Mouse (Mus musculus): ENCODE measurements around the gene Tex9. TPM values are rescaled to one million over a fixed set of nuclear protein-coding genes. Genes with fewer than 3 reads are reported as not detected.

Tex9 gene
- total RNA-seq (2021) (1 to 10 TPM; 1.3 to 1.9 TPM), polyA plus RNA-seq (2012; rRNA removed) (1.2 and 2.1 TPM in 2 replicates)
- long read RNA-seq, partial matches to known transcripts, result 1 of 2 reads
- long read RNA-seq, other reads (novel, unspliced or antisense), result 1 of 2 reads

- Histone ChIP-seq H3K4me3 (peak within 1 kb of the TSS; percentile 65), H3K27me3 (ENCODE audit: control insufficient read depth, insufficient read depth, low read length) (no peaks in the 10 kb centered on the region), H3K4me1 (ENCODE audit: control insufficient read depth, insufficient read depth, low read length) (no peaks in the 10 kb centered on the region), H3K79me2 (replicated peaks; ENCODE audit: control insufficient read depth, insufficient read depth, low read length) (no peaks in the 10 kb centered on the region), H3K27ac (peak within 1 kb of the TSS; percentile 47), H3K36me3 (ENCODE audit: control insufficient read depth, insufficient read depth, low read length) (no peaks in the 10 kb centered on the region), H3K9ac (ENCODE audit: low read depth, low read length) (peak within 1 kb of the TSS; percentile 78)
- TF ChIP-seq POLR2A (IDR thresholded peaks at IDR 0.05; ENCODE audit: insufficient read depth, low read depth, low read length), result no peak
- intact Hi-C loops (cut with DNase I), result no loop called here
- 5% methylated on average over 6 of the region's 6 CpGs for WGBS
- DNase-seq, result no peak
Measured at GRCm38 (mm10) chr9:72492194-72492565, at the start of gene Tex9. TSS of gene Tex9 (minus strand) at chr9:72492212.

DNA sequence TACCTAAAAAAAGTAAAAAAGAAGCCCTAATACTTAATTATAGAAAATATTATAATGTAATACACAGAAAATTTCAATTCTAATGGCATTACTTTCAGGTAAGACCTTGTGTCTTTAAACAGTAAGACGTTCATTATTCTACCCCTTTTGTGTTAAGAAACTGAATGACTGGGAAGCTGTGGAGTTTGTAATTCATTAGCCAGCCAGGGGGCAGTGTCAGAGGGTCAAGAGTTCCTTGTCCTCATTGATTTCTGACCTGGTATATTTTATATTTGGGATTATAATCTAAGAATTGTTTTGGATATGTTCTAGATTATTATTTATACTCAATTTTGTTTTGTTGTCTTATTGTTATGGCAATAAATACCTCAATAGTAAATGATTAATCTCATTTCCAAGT is 45.1 kb upstream of the Tex9 start:
- WGBS, result 72% methylated on average over 1 of the region's 1 CpGs

DNA sequence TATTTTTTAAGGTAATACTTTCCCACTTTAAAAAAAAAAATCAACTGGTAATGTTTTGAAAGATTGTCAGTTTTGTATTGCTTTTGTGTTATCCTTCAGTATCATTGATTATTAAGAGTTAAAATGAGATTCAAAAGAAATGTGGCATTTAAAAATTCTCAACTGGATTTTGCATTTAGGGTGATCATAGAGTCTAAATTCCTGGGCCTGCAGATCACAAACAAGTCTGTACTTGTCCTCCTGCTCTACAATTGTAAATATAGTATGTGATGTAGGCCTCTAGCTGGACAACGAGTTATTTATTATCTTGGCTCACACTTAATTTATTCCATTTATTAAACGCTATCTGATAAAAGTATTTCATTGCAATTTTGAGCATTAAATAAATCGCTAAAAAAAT is 43.4 kb upstream of the Tex9 start:
- 50% methylated on average over 3 of the region's 3 CpGs for WGBS
- DNase-seq, result no peak
- Histone ChIP-seq H3K27me3 (ENCODE audit: control insufficient read depth, insufficient read depth, low read length) (no peaks in the 10 kb centered on the region), H3K9ac (ENCODE audit: low read depth, low read length) (no peak overlapping the region), H3K4me1 (ENCODE audit: control insufficient read depth, insufficient read depth, low read length) (peaks cover 1% of the 10 kb centered on the region), H3K27ac (no peak overlapping the region; the same call in 1 of the 2 replicates), H3K4me3 (no peak overlapping the region), H3K36me3 (ENCODE audit: control insufficient read depth, insufficient read depth, low read length) (no peaks in the 10 kb centered on the region; the same call in 1 of the 2 replicates), H3K79me2 (replicated peaks; ENCODE audit: control insufficient read depth, insufficient read depth, low read length) (peaks cover 4% of the 10 kb centered on the region; the same call in 1 of the 2 replicates)
- no peak for TF ChIP-seq CTCF (IDR thresholded peaks at IDR 0.05)
- intact Hi-C loops (cut with DNase I), result no loop called here

More for the DNA sequence above, 45.1 kb upstream of the Tex9 start:
- Histone ChIP-seq H3K79me2 (replicated peaks; ENCODE audit: control insufficient read depth, insufficient read depth, low read length) (peaks cover 5% of the 10 kb centered on the region), H3K36me3 (ENCODE audit: control insufficient read depth, insufficient read depth, low read length) (no peaks in the 10 kb centered on the region; the same call in 1 of the 2 replicates), H3K9ac (ENCODE audit: low read depth, low read length) (no peak overlapping the region), H3K27ac (no peak overlapping the region), H3K4me3 (no peak overlapping the region), H3K27me3 (ENCODE audit: control insufficient read depth, insufficient read depth, low read length) (no peaks in the 10 kb centered on the region), H3K4me1 (ENCODE audit: control insufficient read depth, insufficient read depth, low read length) (no peaks in the 10 kb centered on the region; the same call in 1 of the 2 replicates)
- DNase-seq, result no peak
- intact Hi-C loops (cut with DNase I), result no loop called here
- no peak for TF ChIP-seq POLR2A (IDR thresholded peaks at IDR 0.05; ENCODE audit: insufficient read depth, low read depth, low read length)
- peak; percentile 48 for TF ChIP-seq CTCF (IDR thresholded peaks at IDR 0.05)
- TF ChIP-seq EP300 (IDR thresholded peaks at IDR 0.05; ENCODE audit: insufficient read depth, low read depth, low read length), result no peak

GRCm38 (mm10) chr9:72534985-72535384 is 43.0 kb upstream of the Tex9 start:
- no peak for DNase-seq
- Histone ChIP-seq H3K27ac (no peak overlapping the region; the same call in 1 of the 2 replicates), H3K9ac (ENCODE audit: low read depth, low read length) (no peak overlapping the region), H3K4me3 (no peak overlapping the region), H3K27me3 (ENCODE audit: control insufficient read depth, insufficient read depth, low read length) (no peaks in the 10 kb centered on the region), H3K36me3 (ENCODE audit: control insufficient read depth, insufficient read depth, low read length) (no peaks in the 10 kb centered on the region; the same call in 1 of the 2 replicates), H3K79me2 (replicated peaks; ENCODE audit: control insufficient read depth, insufficient read depth, low read length) (peaks cover 3% of the 10 kb centered on the region; the same call in 1 of the 2 replicates), H3K4me1 (ENCODE audit: control insufficient read depth, insufficient read depth, low read length) (peaks cover 1% of the 10 kb centered on the region)
- intact Hi-C loops (cut with DNase I), result loop anchor here (5.0 kb wide), 3 partner anchors 57 to 258 kb away; no protein-coding TSS in a partner anchor
- WGBS, result 53% methylated on average over 2 of the region's 2 CpGs
- TF ChIP-seq EP300 (IDR thresholded peaks at IDR 0.05; ENCODE audit: insufficient read depth, low read depth, low read length) (no peak), POLR2A (IDR thresholded peaks at IDR 0.05; ENCODE audit: insufficient read depth, low read depth, low read length) (no peak), CTCF (IDR thresholded peaks at IDR 0.05) (no peak)

- Histone ChIP-seq H3K79me2 (replicated peaks; ENCODE audit: control insufficient read depth, insufficient read depth, low read length) (peaks cover 3% of the 10 kb centered on the region; the same call in 1 of the 2 replicates), H3K4me3 (peak overlapping the region; percentile 77), H3K27me3 (ENCODE audit: control insufficient read depth, insufficient read depth, low read length) (no peaks in the 10 kb centered on the region), H3K4me1 (ENCODE audit: control insufficient read depth, insufficient read depth, low read length) (peaks cover 1% of the 10 kb centered on the region), H3K36me3 (ENCODE audit: control insufficient read depth, insufficient read depth, low read length) (no peaks in the 10 kb centered on the region; the same call in 1 of the 2 replicates), H3K27ac (peak overlapping the region; percentile 92), H3K9ac (ENCODE audit: low read depth, low read length) (peak overlapping the region; percentile 91)
- TF ChIP-seq CTCF (IDR thresholded peaks at IDR 0.05) (no peak), POLR2A (IDR thresholded peaks at IDR 0.05; ENCODE audit: insufficient read depth, low read depth, low read length) (no peak), EP300 (IDR thresholded peaks at IDR 0.05; ENCODE audit: insufficient read depth, low read depth, low read length) (no peak)
- intact Hi-C loops (cut with DNase I), result loop anchor here (5.0 kb wide), 3 partner anchors 59 to 256 kb away; no protein-coding TSS in a partner anchor
- 0% methylated on average over 2 of the region's 2 CpGs for WGBS
- no peak for DNase-seq
Measured at GRCm38 (mm10) chr9:72533089-72533415, 41.0 kb upstream of the Tex9 start.

GRCm38 (mm10) chr9:72532381-72533088 is 40.5 kb upstream of the Tex9 start:
- DNase-seq, result peak; percentile 66 to 67
- Histone ChIP-seq H3K4me3 (peak overlapping the region; percentile 77), H3K36me3 (ENCODE audit: control insufficient read depth, insufficient read depth, low read length) (no peaks in the 10 kb centered on the region; the same call in 1 of the 2 replicates), H3K9ac (ENCODE audit: low read depth, low read length) (peak overlapping the region; percentile 91), H3K79me2 (replicated peaks; ENCODE audit: control insufficient read depth, insufficient read depth, low read length) (peaks cover 3% of the 10 kb centered on the region; the same call in 1 of the 2 replicates), H3K27ac (peak overlapping the region; percentile 92), H3K4me1 (ENCODE audit: control insufficient read depth, insufficient read depth, low read length) (peaks cover 1% of the 10 kb centered on the region), H3K27me3 (ENCODE audit: control insufficient read depth, insufficient read depth, low read length) (no peaks in the 10 kb centered on the region)
- WGBS, result 1% methylated on average over 48 of the region's 55 CpGs
- intact Hi-C loops (cut with DNase I), result loop anchor here (5.0 kb wide), 3 partner anchors 60 to 255 kb away; no protein-coding TSS in a partner anchor
- no peak for TF ChIP-seq POLR2A (IDR thresholded peaks at IDR 0.05; ENCODE audit: insufficient read depth, low read depth, low read length)
- TF ChIP-seq CTCF (IDR thresholded peaks at IDR 0.05), result no peak
- no peak for TF ChIP-seq EP300 (IDR thresholded peaks at IDR 0.05; ENCODE audit: insufficient read depth, low read depth, low read length)

Data from heart, adult 2 months (tissue).